Mouse (Mus musculus): ENCODE results near the gene Prickle4. TPM values are rescaled to one million over a fixed set of nuclear protein-coding genes. Genes with fewer than 3 reads are reported as not detected.

Gene Prickle4
- polyA plus RNA-seq, 1 experiment: not detected

DNA sequence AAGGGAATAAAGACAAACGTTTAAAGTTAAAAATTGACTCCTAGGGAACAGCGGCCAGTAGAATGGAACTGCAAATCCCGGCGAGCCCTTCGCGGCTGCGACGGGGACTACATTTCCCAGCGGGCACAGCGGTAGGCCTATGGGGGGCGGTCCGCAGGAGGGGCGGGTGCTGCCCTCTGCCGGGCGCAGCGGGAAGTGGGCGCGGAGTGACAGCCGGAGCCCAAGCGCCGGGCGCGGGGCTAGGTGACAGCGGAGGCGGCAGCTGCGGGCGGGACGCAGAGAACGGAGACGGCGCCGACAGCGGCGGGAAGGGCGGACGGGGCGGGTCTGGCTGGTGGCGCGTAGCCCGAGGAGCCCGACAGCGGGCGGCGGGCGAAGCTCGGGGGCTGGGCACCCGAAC is 42.3 kb upstream of the Prickle4 start, which contains the start of gene Tfeb:
Gene Tfeb (plus strand): TSS at position 175 of the 400 bp plus-strand sequence.
- H3K27ac ChIP-seq (ENCODE audit: insufficient read depth, low read depth, low read length): no peak within 1 kb of the TSS; the same call in 1 of the 2 replicates
- WGBS: under 1% methylated on average over 45 of the region's 47 CpGs

DNA sequence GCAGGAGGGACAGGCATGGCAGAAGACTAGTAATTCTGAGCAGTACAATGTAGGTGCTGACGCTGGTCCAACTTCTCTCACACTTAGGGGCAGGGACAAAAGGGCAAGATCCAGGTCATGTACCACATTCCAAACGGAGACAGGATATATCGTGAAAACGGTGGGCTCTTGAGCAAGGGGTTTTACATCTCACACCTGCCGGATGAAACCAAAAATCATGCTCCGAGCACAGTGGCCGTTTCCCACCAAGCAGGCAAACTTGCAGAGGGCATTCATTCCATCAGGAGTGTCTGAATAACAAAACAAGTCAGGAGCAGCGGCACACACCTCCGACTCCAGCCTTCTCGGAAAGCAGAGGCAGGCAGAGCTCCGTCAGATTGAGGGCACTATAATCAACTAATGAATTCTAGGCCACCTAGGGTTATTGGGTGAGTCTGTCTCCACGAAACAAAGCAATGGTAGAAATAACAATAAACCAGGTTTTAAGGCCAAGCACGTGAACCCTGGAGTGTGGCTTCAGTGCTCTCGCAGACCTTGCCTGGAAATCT is 41.1 kb upstream of the Prickle4 start:
- 82% methylated on average over 14 of the region's 14 CpGs for WGBS
- TF ChIP-seq POLR2A (IDR thresholded peaks at IDR 0.05; ENCODE audit: insufficient read depth, low read depth, low read length) (no peak), CTCF (IDR thresholded peaks at IDR 0.05; ENCODE audit: insufficient read depth, low read depth, low read length) (no peak)
- no peak overlapping the region for H3K27ac ChIP-seq (ENCODE audit: insufficient read depth, low read depth, low read length)
- no peak overlapping the region for H3K4me3 ChIP-seq (ENCODE audit: insufficient read depth, low read depth, low read length)
- peaks cover 20% of the 10 kb centered on the region for H3K4me1 ChIP-seq (ENCODE audit: control insufficient read depth, insufficient read depth, low read length)

More for the DNA sequence above, 42.3 kb upstream of the Prickle4 start, which contains the start of gene Tfeb:
- TF ChIP-seq CTCF (IDR thresholded peaks at IDR 0.05; ENCODE audit: insufficient read depth, low read depth, low read length) (peak; percentile 94), POLR2A (IDR thresholded peaks at IDR 0.05; ENCODE audit: insufficient read depth, low read depth, low read length) (no peak)
- Histone ChIP-seq H3K4me3 (ENCODE audit: insufficient read depth, low read depth, low read length) (peak within 1 kb of the TSS; percentile 71), H3K4me1 (ENCODE audit: control insufficient read depth, insufficient read depth, low read length) (peaks cover 20% of the 10 kb centered on the region)

DNA sequence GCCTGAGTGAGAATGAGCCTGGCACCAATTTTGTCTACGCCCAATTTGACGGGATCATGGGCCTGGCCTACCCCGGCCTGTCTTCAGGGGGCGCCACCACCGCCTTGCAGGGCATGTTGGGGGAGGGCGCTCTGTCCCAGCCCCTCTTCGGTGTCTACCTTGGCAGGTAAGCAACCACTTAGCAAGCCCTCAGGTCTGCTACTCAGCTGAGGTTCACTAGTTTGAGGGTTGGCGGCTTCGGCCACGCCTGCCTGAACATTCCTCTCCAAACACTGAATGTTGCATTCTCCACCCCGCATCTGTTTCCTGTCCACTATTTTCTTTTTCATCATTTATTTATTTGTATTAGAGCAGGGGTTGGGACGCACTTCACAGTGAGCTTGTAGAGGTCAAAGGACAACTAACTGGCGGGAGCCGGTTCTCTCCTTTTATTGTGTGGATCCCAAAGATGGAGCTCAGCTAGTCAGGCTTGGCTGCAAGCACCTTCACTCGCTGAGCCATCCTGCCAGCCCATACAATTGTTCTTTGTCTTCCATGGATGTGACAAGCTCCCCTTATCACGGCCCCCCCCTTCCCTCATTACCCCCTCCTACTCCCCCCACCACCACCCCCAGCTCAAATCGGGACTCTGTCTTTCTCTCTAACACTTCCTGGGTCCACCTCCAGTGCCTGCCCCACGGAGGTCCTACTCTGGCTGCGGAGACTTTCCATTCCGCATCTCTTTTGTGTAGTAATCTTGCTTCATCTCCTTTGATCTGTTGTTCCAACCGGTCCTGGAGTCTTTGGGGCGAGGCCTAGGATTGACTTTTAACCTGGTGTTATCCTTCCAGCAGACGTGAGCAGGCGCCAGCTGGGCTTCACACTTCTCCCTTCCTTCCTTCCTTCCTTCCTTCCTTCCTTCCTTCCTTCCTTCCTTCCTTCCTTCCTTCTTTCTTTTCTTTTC is 36.4 kb upstream of the Prickle4 start:
- TF ChIP-seq CTCF (IDR thresholded peaks at IDR 0.05; ENCODE audit: insufficient read depth, low read depth, low read length) (no peak), POLR2A (IDR thresholded peaks at IDR 0.05; ENCODE audit: insufficient read depth, low read depth, low read length) (no peak)
- Histone ChIP-seq H3K4me3 (ENCODE audit: insufficient read depth, low read depth, low read length) (no peak overlapping the region), H3K4me1 (ENCODE audit: control insufficient read depth, insufficient read depth, low read length) (no peaks in the 10 kb centered on the region), H3K27ac (ENCODE audit: insufficient read depth, low read depth, low read length) (no peak overlapping the region)
- 58% methylated on average over 24 of the region's 24 CpGs for WGBS

DNA sequence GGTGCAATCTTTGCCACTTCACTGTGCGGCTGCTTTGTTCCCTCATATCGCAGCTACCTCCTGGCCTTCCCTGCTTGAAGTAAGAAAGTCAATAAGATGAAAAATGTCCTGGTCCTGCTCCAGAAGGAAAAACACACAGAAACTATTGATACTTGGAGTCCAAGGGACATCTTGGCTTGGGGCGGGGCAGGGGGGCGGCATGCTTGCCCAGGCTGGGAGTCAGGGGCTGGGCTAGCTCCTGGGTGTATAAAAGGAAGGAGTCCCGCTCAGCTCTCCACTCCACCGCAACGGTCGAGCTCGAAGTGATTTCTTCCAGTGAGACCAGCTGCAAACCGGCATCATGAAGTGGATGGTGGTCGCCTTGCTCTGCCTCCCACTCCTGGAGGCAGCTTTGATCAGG is 32.0 kb upstream of the Prickle4 start, which contains the start of gene Pgc:
Gene Pgc (plus strand): TSS at position 277 of the 400 bp plus-strand sequence.
- no peak within 1 kb of the TSS for H3K4me3 ChIP-seq (ENCODE audit: insufficient read depth, low read depth, low read length)
- H3K4me1 ChIP-seq (ENCODE audit: control insufficient read depth, insufficient read depth, low read length): no peaks in the 10 kb centered on the region
- TF ChIP-seq CTCF (IDR thresholded peaks at IDR 0.05; ENCODE audit: insufficient read depth, low read depth, low read length) (no peak), POLR2A (IDR thresholded peaks at IDR 0.05; ENCODE audit: insufficient read depth, low read depth, low read length) (no peak)
- H3K27ac ChIP-seq (ENCODE audit: insufficient read depth, low read depth, low read length): no peak within 1 kb of the TSS
- WGBS: 88% methylated on average over 11 of the region's 11 CpGs

DNA sequence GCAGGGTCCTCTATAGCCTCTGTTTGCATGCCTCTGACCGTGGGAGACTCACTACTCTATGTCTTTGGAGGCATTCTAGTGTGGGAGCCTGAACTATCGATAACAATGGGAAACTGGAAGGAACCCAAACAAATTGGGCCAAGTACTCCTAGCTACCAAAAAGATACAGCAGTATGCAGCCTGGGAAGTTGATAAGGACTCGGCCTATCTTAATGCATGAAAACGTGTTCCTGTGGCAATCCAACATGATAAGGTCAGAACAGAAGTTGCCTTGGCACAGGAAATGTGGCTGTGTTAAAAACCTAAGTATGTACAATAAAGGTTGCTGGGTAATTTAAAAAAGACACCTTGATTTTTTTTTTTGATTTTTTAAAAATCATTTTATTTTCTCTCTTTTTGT is 26.6 kb upstream of the Prickle4 start:
- 71% methylated on average over 4 of the region's 4 CpGs for WGBS
- TF ChIP-seq CTCF (IDR thresholded peaks at IDR 0.05; ENCODE audit: insufficient read depth, low read depth, low read length): no peak
- no peak for TF ChIP-seq POLR2A (IDR thresholded peaks at IDR 0.05; ENCODE audit: insufficient read depth, low read depth, low read length)
- no peaks in the 10 kb centered on the region for H3K4me1 ChIP-seq (ENCODE audit: control insufficient read depth, insufficient read depth, low read length)
- no peak overlapping the region for H3K4me3 ChIP-seq (ENCODE audit: insufficient read depth, low read depth, low read length)
- no peak overlapping the region for H3K27ac ChIP-seq (ENCODE audit: insufficient read depth, low read depth, low read length)

DNA sequence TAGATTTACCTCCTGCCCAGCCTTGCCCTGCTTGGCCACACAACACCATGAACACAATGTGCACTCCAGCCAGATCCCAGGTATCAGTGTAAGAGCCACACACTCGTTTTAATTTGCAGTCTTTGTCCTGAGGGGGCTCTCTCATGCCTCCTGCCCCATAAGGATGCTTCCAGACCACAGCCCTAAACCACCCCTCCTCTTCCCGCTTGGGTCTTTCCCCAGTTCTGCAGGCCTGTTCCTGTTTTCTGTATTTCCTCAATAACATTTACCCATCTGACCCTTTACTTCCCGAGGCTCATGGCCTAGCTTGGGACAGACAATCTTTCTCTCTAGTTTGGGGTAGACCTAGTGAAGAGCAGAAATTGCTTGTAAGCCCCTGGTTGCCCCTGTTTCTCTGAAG is 20.5 kb upstream of the Prickle4 start:
- WGBS: 61% methylated on average over 3 of the region's 3 CpGs
- H3K4me3 ChIP-seq (ENCODE audit: insufficient read depth, low read depth, low read length): no peak overlapping the region
- no peak overlapping the region for H3K27ac ChIP-seq (ENCODE audit: insufficient read depth, low read depth, low read length)
- H3K4me1 ChIP-seq (ENCODE audit: control insufficient read depth, insufficient read depth, low read length): peaks cover 5% of the 10 kb centered on the region; the same call in 1 of the 2 replicates
- TF ChIP-seq CTCF (IDR thresholded peaks at IDR 0.05; ENCODE audit: insufficient read depth, low read depth, low read length) (no peak), POLR2A (IDR thresholded peaks at IDR 0.05; ENCODE audit: insufficient read depth, low read depth, low read length) (no peak)

DNA sequence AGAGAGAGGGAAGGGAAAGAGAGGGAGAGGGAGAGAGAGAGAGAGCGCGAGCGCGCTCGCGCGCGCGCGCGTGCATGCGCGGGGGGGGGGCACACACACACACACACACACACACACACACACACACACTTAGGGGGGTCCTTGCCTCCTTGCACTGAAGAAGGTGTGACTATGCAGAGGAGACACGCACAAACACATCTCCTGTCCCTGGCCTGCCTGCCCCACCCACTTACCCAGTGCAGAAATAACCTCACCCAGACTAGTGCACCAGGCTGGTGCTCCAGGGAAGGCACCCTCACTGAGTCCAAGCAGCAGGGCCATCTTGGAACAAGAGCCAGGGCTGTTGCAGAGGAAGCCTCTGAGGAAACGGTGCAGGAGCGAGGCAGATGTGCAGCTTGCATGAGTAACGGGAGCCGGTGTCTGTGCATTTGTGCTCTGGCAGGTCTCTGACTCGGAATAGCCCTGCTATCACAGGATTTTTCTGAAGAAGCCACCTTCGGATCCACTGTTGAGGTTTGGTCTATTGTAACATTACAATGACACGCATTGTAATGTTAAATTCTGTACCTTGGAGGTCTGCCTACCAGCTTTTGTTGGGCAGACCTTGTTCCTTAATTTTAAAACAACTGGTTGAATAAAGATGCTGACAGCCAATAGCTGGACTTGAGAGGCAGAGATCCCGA is 18.5 kb upstream of the Prickle4 start:
- Histone ChIP-seq H3K27ac (ENCODE audit: insufficient read depth, low read depth, low read length) (no peak overlapping the region), H3K4me1 (ENCODE audit: control insufficient read depth, insufficient read depth, low read length) (peaks cover 5% of the 10 kb centered on the region; the same call in 1 of the 2 replicates), H3K4me3 (ENCODE audit: insufficient read depth, low read depth, low read length) (no peak overlapping the region)
- 50% methylated on average over 16 of the region's 22 CpGs for WGBS
- no peak for TF ChIP-seq POLR2A (IDR thresholded peaks at IDR 0.05; ENCODE audit: insufficient read depth, low read depth, low read length)
- TF ChIP-seq CTCF (IDR thresholded peaks at IDR 0.05; ENCODE audit: insufficient read depth, low read depth, low read length): no peak

DNA sequence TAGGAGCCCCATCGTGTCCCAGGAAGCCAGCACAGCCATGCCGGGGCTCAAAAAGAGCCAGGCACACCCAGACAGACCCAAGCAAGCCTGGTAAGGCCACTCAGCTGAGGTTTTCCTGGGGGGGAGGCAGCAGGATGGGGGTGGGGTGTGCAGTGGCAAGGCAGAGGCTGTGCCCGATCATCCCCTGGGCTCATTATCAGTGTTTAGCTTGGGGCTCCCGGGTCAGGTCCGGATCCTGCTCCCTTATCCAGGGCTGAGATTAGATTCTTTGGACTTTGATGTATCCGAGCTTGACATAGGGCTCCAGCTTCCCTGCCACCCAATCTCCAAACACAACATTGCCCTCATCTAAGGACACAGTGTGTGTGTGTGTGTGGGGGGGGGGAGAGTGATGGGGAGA is 17.3 kb upstream of the Prickle4 start:
- no peak overlapping the region for H3K27ac ChIP-seq (ENCODE audit: insufficient read depth, low read depth, low read length)
- peaks cover 5% of the 10 kb centered on the region; the same call in 1 of the 2 replicates for H3K4me1 ChIP-seq (ENCODE audit: control insufficient read depth, insufficient read depth, low read length)
- TF ChIP-seq POLR2A (IDR thresholded peaks at IDR 0.05; ENCODE audit: insufficient read depth, low read depth, low read length) (no peak), CTCF (IDR thresholded peaks at IDR 0.05; ENCODE audit: insufficient read depth, low read depth, low read length) (no peak)
- WGBS: 78% methylated on average over 6 of the region's 6 CpGs
- H3K4me3 ChIP-seq (ENCODE audit: insufficient read depth, low read depth, low read length): no peak overlapping the region

All from olfactory bulb, adult 2 months (tissue).